Mouse (Mus musculus) hindbrain, embryonic 10.5 days (tissue): Measurements from ENCODE around the gene Il22. TPM values are rescaled to one million over a fixed set of nuclear protein-coding genes. Genes with fewer than 3 reads are reported as not detected.
"Not testable (repeated sequence)": the region's sequence is repeated elsewhere in the genome, so short reads cannot be mapped to it uniquely, and the experiment has no call there.

Experiments
- DNase-seq: peaks from one replicate; pipeline ENCODE4 v3.0.0-alpha.2; 2017; ENCODE audit warnings: low spot score
- H3K27ac ChIP-seq: fragments of 300-500 bp; sonication (generic); 2 replicates; pipeline ENCODE4 v1.5.1; 2016; ENCODE audit warnings: mild to moderate bottlenecking, moderate library complexity
- H3K27me3 ChIP-seq: fragments of 300-500 bp; sonication (generic); 2 replicates; pipeline ENCODE4 v1.6.1; 2016; ENCODE audit warnings: mild to moderate bottlenecking; ENCODE audit not compliant: poor library complexity, insufficient read depth, severe bottlenecking
- H3K36me3 ChIP-seq: fragments of 300-500 bp; sonication (generic); 2 replicates; pipeline ENCODE4 v1.6.1; 2016; ENCODE audit warnings: mild to moderate bottlenecking, moderate library complexity
- H3K4me1 ChIP-seq: fragments of 300-500 bp; sonication (generic); replicated peaks from 2 replicates; pipeline ENCODE4 v1.6.1; 2016; ENCODE audit warnings: mild to moderate bottlenecking
- H3K4me3 ChIP-seq: fragments of 300-500 bp; sonication (generic); 2 replicates; pipeline ENCODE4 v1.5.1; 2016; ENCODE audit warnings: mild to moderate bottlenecking, moderate library complexity
- H3K9me3 ChIP-seq: fragments of 300-500 bp; sonication (generic); 2 replicates; pipeline ENCODE4 v1.6.1; 2016; ENCODE audit warnings: mild to moderate bottlenecking, moderate library complexity
- WGBS: fragments of 180-500 bp; shearing (Covaris S2); methylation state at CpG from one replicate; pipeline ENCODE4 v1.1.7; 2016; 5-methylcytosine and 5-hydroxymethylcytosine counted together
- polyA plus RNA-seq: library from polyadenylated mRNA; unstranded; fragments of >200 nt; fragmentation: Nextera tagmentation; extraction: Ambion mirVana; gene quantifications from 2 replicates; pipeline ENCODE4 v1.2.1, GENCODE M21; 2016

The Il22 gene
- polyA plus RNA-seq, 1 experiment from 2014 or later: not detected

DNA sequence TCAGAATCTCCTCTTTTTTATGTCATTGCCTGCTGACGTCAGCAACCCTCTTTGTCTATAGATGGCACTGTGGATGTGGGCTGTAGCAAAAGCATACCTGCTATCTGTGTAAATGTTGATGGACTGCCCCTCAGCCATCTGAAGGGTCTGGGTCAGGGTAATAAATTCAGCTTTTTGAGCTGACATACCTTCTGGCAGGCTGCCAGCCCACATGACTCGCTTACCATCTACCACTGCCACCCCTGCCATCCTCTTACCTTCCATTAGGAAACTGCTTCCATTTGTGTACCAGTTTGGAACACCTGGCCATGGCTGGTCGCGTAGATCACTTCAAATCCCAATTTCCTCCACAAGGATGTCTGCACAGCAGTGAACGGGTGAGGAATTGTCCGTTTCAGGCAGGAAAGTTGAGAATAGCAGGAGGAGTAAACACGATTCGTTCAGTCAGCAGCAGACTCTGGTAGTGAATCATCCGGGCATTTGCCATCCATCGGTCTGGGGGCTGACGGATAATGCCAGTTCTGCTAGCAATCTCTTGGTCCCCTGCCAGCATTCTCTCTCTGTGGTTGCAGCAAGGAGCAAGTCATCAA lies 44.4 kb downstream of the Il22 start:
- not testable (repeated sequence) for DNase-seq

GRCm38 (mm10) chr10:118250852-118251295 lies 46.1 kb downstream of the Il22 start:
- H3K9me3 ChIP-seq: no peaks in the 10 kb centered on the region
- H3K36me3 ChIP-seq: no peaks in the 10 kb centered on the region
- H3K27ac ChIP-seq: peak overlapping the region; percentile 56; the same call in 1 of the 2 replicates
- H3K27me3 ChIP-seq: no peaks in the 10 kb centered on the region
- WGBS: 49% methylated on average over 10 of the region's 10 CpGs
- peak; percentile 75 for DNase-seq
- 0 out of 2 replicates have a peak, but pooled peaks cover 3% of the 10 kb centered on the region for H3K4me1 ChIP-seq
- no peak overlapping the region for H3K4me3 ChIP-seq

More for the DNA sequence above, 44.4 kb downstream of the Il22 start:
- not testable (repeated sequence) for H3K36me3 ChIP-seq, H3K27ac ChIP-seq, H3K4me3 ChIP-seq, H3K4me1 ChIP-seq, H3K27me3 ChIP-seq, H3K9me3 ChIP-seq
- 86% methylated on average over 11 of the region's 11 CpGs for WGBS

DNA sequence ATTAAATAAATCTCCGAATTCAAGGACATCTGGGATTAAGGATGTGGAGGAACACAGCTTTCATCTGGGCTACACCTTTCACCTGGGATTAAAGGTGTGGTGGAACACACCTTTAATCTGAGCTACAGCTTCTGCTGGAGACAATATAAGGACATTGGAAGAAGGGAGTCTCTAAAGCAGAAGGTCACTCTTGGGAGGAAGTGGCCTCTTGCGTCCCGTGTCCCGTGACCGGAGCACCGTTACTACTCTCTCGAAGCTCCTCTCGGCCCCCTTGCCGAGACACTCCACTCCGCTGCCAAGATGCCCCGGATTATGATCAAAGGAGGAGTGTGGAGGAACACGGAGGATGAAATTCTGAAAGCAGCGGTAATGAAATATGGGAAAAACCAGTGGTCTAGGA lies 53.6 kb downstream of the Il22 start, which contains the start of gene Gm32802:
TSS of gene Gm32802 (plus strand) at position 301 of the 400 bp plus-strand sequence.
- H3K36me3 ChIP-seq, H3K4me1 ChIP-seq, DNase-seq, H3K9me3 ChIP-seq, H3K27me3 ChIP-seq, H3K27ac ChIP-seq, H3K4me3 ChIP-seq: not testable (repeated sequence)
- no CpG with 5 or more reads among the region's 13 CpGs for WGBS

Other genes with a start within 250 kb of the Il22 start
- 52.1 and 53.5 TPM in 2 replicates for gene Mdm1, start 63.1 kb upstream of the Il22 start, polyA plus RNA-seq
- gene Gm32717, start 35.8 kb downstream of the Il22 start, polyA plus RNA-seq: 0.06 and 0.12 TPM in 2 replicates
- gene Gm32802, start 53.7 kb downstream of the Il22 start, polyA plus RNA-seq: 0.06 and 0.12 TPM in 2 replicates
- not detected in 2 replicates for gene Iltifb, start 90.1 kb downstream of the Il22 start, polyA plus RNA-seq
- not detected in 2 replicates for gene Gm9040, start 122.0 kb downstream of the Il22 start, polyA plus RNA-seq
- not detected in 2 replicates for gene Gm9044, start 127.5 kb downstream of the Il22 start, polyA plus RNA-seq
- 0.09 TPM in 1 of 2 replicates, not detected in the other for gene Gm9045, start 132.9 kb downstream of the Il22 start, polyA plus RNA-seq
- not detected in 2 replicates for gene Gm9046, start 138.3 kb downstream of the Il22 start, polyA plus RNA-seq
- not detected in 2 replicates for gene Gm9048, start 143.7 kb downstream of the Il22 start, polyA plus RNA-seq
- 0.09 TPM in 1 of 2 replicates, not detected in the other for gene Gm9049, start 149.2 kb downstream of the Il22 start, polyA plus RNA-seq
- not detected in 2 replicates for gene Ifng, start 236.1 kb downstream of the Il22 start, polyA plus RNA-seq